Mouse (Mus musculus) embryo, embryonic 10.5 days (tissue): ENCODE measurements at regions not wholly inside any gene's neighbourhood (a gene's known extent, or its start where the extent isn't known, plus 50 kb on each side); places are given as distances from the start of the nearest gene placed in this dataset.
"Not testable (repeated sequence)": the region's sequence is repeated elsewhere in the genome, so short reads cannot be mapped to it uniquely, and the experiment has no call there.

ENCODE experiments used
- DNase-seq: peaks from one replicate; pipeline ENCODE4 v3.0.0-alpha.2; 2015; ENCODE audit warnings: low spot score

- no peak for DNase-seq
These were observed 141.7 kb upstream of the Gm21897 start for GRCm38 (mm10) chr16:15175516-15175915.

DNA sequence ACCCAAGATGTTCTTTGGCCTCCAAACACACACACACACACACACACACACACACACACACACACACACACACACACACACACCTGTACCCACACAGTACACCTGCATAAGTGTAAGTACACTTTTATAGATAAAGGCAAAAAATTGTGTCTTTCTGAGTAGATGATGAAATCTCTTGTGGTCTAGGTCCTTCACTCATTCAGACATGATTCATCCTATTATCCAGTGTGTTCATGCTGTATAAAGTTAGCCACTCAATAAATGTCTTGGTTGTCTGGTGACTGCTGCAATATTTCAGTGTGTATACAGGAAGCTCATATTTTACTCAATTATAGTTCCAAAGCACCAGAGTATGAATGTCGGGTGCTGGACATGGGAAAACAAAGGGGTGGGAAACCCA lies 131.5 kb upstream of the Gm21897 start:
- no peak for DNase-seq

GRCm38 (mm10) chr16:15194926-15195711 lies 122.1 kb upstream of the Gm21897 start:
- DNase-seq: peak; percentile 85

- not testable (repeated sequence) for DNase-seq
These were observed 121.3 kb upstream of the Gm21897 start for GRCm38 (mm10) chr16:15195931-15196330.

- no peak for DNase-seq
These were observed 120.4 kb upstream of the Gm21897 start for GRCm38 (mm10) chr16:15196855-15197254.

DNA sequence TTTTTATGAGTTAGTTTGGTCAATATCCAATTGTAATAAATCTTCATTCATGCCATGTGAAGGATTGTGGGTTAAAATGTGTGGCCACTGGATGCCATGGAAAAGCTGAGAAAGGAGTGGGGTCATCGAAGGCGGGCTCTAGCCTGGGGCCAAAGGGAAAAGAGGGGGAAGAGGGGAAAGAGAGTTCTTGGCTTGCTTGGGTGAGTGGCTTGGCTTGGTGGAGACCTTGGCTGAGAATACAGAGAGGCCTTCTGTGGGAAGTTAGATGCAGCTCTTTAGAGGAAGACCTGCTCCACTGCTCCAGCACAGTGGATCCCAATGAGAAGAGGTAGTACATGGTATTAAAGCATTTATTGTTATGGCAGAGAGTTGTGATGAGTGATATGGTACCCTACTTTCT lies 101.3 kb upstream of the Gm21897 start:
- no peak for DNase-seq

GRCm38 (mm10) chr16:15220961-15221547 lies 96.2 kb upstream of the Gm21897 start:
- peak; percentile 66 for DNase-seq

DNA sequence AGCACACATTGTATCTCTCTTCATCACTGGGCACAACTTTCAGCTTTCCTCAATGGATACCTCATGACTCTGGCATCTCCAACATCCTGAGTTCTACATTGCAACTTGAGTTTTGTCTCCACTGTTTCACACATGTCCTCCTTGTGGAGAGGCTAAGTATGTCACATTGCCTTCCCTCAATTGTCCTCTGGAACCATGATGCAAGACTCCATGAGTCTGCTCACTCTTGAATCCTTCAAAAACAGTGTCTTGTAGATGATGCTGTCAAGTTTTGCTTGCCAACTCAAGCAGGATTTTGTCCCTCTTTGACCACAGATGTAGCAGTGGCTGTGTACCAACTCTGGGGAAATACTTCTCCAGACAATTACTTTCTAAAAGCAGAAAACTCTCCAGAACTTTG lies 79.4 kb upstream of the Gm21897 start:
- no peak for DNase-seq

- no peak for DNase-seq
These were observed 78.8 kb upstream of the Gm21897 start for GRCm38 (mm10) chr16:15238449-15238848.

DNA sequence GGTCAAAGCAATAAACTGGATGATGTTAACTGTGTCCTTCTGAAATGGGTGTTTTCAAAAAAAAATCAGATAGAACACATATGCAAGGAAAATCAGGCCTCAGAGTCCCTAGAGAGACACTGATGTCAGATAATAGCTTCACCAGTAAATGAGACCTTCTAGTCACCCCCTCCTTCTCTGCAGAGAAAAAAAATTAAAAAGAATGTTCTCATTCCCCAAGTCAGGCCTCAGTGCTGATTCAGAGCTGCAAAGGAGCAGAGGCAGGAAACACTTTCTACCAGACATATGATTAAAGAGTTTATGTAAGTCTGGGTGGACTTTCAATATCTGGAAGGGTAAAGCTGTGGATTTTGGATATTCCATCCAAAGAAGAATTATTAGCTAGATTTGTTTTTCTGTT lies 67.1 kb upstream of the Gm21897 start:
- no peak for DNase-seq

DNA sequence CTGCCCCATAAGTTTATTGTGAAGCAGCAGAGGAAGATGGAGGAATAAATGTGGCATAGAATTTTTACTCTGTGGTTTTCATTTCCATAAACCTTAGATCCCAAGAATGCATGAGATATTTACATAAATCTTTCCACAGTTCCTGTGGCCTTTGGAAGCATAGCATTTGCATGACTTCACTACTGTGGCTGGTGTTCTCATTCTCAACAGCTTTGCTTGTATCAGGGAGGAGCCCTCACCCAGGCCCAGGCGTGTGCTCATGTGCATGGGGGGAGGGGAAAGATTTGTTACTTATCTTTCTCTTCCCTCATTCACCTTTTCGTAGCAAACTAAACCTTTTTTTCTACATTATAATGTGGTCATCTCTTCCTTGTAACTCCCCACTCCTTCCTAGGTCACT lies 65.6 kb upstream of the Gm21897 start:
- no peak for DNase-seq

DNA sequence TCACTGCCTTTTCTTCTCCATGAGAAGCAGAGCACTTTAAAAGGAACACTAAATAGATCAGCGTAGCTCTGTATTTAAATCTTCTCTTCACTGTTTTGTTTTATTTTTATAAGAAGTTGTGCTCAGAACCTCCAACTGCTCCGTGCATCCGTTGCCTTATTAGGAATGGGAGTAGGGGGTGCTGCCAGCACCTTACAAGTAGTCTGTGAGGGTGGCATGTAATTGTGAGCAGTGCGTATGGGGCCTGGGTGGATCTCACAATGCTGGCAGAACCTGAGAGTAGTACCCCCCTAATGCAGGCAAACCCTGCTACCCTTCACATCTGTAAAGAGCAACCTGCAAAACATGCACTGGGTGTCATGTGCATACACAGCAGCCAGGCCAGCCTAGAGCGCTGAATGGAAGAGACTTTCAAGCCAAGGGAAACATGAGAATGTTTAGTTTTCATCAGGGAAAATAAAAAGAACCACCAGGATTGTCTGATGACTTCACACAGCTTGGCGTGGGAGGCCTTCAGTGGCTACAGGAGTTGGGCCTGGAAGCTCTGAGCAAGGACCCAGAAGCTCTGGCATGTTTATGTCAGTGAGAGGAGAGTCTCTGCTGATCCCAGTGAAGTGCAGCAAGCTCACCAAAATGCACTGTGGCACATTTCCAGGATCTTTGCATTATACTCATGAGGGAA lies 64.5 kb upstream of the Gm21897 start:
- no peak for DNase-seq

DNA sequence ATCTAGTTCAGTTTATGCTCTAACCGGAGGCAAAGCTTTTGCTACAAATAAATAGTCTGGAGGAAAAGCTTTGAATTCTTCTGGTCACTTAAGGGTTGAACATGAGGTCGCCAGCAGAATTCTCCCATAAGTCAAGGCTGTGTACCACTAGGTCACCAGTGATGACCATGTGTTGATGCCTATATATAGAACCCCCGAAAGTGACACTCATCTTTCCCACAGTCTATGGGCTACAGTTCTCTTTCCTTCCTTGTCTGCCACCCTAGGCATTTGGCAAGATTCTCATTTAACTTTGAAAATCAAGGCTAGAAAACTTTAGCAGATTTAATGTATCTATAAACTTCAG lies 63.9 kb upstream of the Gm21897 start:
- DNase-seq: no peak

DNA sequence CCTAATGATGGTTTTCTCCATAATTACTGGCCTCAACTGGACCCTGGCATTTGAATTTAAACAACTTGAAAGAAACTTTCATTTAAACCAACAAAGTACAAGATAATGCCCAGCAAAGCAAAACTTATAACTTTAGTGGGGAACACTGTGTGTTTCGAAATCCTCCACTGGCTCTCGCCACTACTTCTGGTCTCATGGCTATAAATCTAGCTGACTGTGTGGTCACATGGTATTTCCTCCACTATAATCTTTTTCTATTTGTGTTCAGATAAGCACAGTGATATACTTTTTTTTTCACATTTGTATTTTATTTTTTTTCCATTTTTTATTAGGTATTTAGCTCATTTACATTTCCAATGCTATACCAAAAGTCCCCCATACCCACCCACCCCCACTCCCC lies 62.6 kb upstream of the Gm21897 start:
- DNase-seq: no peak

DNA sequence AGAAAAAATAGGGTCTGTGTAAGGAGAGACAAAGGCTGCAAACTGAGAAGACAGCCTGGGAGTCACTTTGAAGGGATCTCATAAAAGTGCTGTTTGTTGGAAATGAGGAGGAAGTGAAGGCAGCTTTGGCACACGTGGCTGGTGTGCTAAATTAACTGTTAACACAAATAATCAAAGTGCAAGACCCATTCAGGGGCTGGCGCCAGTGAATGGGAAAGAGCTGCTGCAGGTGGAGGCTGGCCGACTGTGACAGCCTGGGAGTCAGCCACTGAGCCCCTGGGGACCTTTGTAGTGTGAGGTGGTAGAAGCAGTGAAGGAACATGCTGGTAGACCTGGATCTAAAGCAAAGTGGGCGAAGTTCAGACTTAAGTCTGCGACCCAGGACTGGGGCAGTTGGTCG lies 57.8 kb upstream of the Gm21897 start:
- peak; percentile 9 for DNase-seq

DNA sequence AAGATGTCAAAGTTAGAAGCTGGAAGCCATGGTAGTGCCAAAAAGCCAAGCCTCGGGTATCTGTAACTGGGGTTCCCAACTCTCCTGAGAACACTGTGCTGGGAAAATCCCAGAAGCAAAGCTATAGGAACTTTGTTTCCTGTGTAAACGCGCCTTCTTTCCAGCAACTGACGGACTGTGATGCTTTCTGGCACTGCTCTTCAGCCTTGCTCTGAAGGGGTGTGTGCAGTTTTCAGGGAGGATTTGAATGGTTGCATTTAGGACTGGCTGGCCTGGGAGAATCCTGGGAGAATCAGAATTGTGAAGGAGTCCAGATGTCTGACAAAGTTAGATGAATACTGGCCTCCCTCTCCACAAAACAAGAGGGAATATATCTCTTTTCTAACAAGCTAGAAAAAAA lies 57.2 kb upstream of the Gm21897 start:
- DNase-seq: no peak
